Mouse (Mus musculus): ENCODE results near the gene Mycbp2. TPM values are rescaled to one million over a fixed set of nuclear protein-coding genes. Genes with fewer than 3 reads are reported as not detected.

The Mycbp2 gene
- total RNA-seq, 1 experiment, result 16.2 TPM

GRCm38 (mm10) chr14:103354396-103355352, 8.1 kb upstream of the Mycbp2 start:
- Histone ChIP-seq H3K4me1 (ENCODE audit: control insufficient read depth in 2 of 2, insufficient read depth in 2 of 2, low read length in 2 of 2, poor library complexity in 1 of 2) (no peaks in the 10 kb centered on the region), H3K27ac (ENCODE audit: insufficient read depth, low read depth, low read length, poor library complexity, severe bottlenecking) (no peak overlapping the region), H3K4me3 (ENCODE audit: insufficient read depth in 1 of 2, low read depth in 1 of 2, low read length in 2 of 2, poor library complexity in 1 of 2, severe bottlenecking in 1 of 2) (no peak overlapping the region), H3K36me3 (ENCODE audit: control insufficient read depth, insufficient read depth, low read length, poor library complexity, severe bottlenecking) (no peaks in the 10 kb centered on the region), H3K9ac (ENCODE audit: insufficient read depth, low read depth, low read length, poor library complexity, severe bottlenecking) (no peak overlapping the region), H3K9me3 (ENCODE audit: control insufficient read depth, insufficient read depth, low read depth, low read length) (no peaks in the 10 kb centered on the region)
- in situ Hi-C loops (cut with MboI; ENCODE audit: low sequenced_read_pairs in 2 of 2, unreplicated experiment in 2 of 2), result no loop called here
- TF ChIP-seq CHD2 (IDR thresholded peaks at IDR 0.05; ENCODE audit: low read depth, low read length), result no peak
- TF ChIP-seq ZNF384 (IDR thresholded peaks at IDR 0.05; ENCODE audit: low read depth, low read length), result no peak
- TF ChIP-seq ZC3H11A (IDR thresholded peaks at IDR 0.05; ENCODE audit: borderline replicate concordance, low read depth, low read length), result no peak
- TF ChIP-seq HCFC1 (IDR thresholded peaks at IDR 0.05; ENCODE audit: borderline replicate concordance, insufficient read depth, low read length), result no peak
- TF ChIP-seq MAFK (IDR thresholded peaks at IDR 0.05; ENCODE audit: insufficient read depth, low read depth, low read length), result no peak
- peak; percentile 4 for DNase-seq (ENCODE audit: low read depth, low spot score)

GRCm38 (mm10) chr14:103345858-103346728, 521 bp downstream of the Mycbp2 start:
- H3K9me3 ChIP-seq (ENCODE audit: control insufficient read depth, insufficient read depth, low read depth, low read length), result no peaks in the 10 kb centered on the region
- peak overlapping the region; percentile 78 for H3K9ac ChIP-seq (ENCODE audit: insufficient read depth, low read depth, low read length, poor library complexity, severe bottlenecking)
- in situ Hi-C loops (cut with MboI; ENCODE audit: low sequenced_read_pairs in 2 of 2, unreplicated experiment in 2 of 2), result no loop called here
- peak; percentile 21 for DNase-seq (ENCODE audit: low read depth, low spot score)
- TF ChIP-seq CHD2 (IDR thresholded peaks at IDR 0.05; ENCODE audit: low read depth, low read length), result no peak
- TF ChIP-seq ZC3H11A (IDR thresholded peaks at IDR 0.05; ENCODE audit: borderline replicate concordance, low read depth, low read length), result no peak
- no peak for TF ChIP-seq ZNF384 (IDR thresholded peaks at IDR 0.05; ENCODE audit: low read depth, low read length)
- TF ChIP-seq HCFC1 (IDR thresholded peaks at IDR 0.05; ENCODE audit: borderline replicate concordance, insufficient read depth, low read length), result no peak
- TF ChIP-seq MAFK (IDR thresholded peaks at IDR 0.05; ENCODE audit: insufficient read depth, low read depth, low read length), result no peak
- no peaks in the 10 kb centered on the region for H3K36me3 ChIP-seq (ENCODE audit: control insufficient read depth, insufficient read depth, low read length, poor library complexity, severe bottlenecking)
- peaks cover 0 to 2% of the 10 kb centered on the region in 2 experiments; a peak in 1 of 4 replicates for H3K4me1 ChIP-seq (ENCODE audit: control insufficient read depth in 2 of 2, insufficient read depth in 2 of 2, low read length in 2 of 2, poor library complexity in 1 of 2)
- no peak overlapping the region for H3K27ac ChIP-seq (ENCODE audit: insufficient read depth, low read depth, low read length, poor library complexity, severe bottlenecking)
- peak overlapping the region; percentile 72 to 74 for H3K4me3 ChIP-seq (ENCODE audit: insufficient read depth in 1 of 2, low read depth in 1 of 2, low read length in 2 of 2, poor library complexity in 1 of 2, severe bottlenecking in 1 of 2)

GRCm38 (mm10) chr14:103345486-103345857, 1.1 kb downstream of the Mycbp2 start:
- peak overlapping the region; percentile 78; the same call in 1 of the 2 replicates for H3K9ac ChIP-seq (ENCODE audit: insufficient read depth, low read depth, low read length, poor library complexity, severe bottlenecking)
- no peaks in the 10 kb centered on the region for H3K9me3 ChIP-seq (ENCODE audit: control insufficient read depth, insufficient read depth, low read depth, low read length)
- no peaks in the 10 kb centered on the region for H3K36me3 ChIP-seq (ENCODE audit: control insufficient read depth, insufficient read depth, low read length, poor library complexity, severe bottlenecking)
- in situ Hi-C loops (cut with MboI; ENCODE audit: low sequenced_read_pairs in 2 of 2, unreplicated experiment in 2 of 2), result no loop called here
- H3K27ac ChIP-seq (ENCODE audit: insufficient read depth, low read depth, low read length, poor library complexity, severe bottlenecking), result no peak overlapping the region
- H3K4me1 ChIP-seq (ENCODE audit: control insufficient read depth in 2 of 2, insufficient read depth in 2 of 2, low read length in 2 of 2, poor library complexity in 1 of 2), result peaks cover 0 to 2% of the 10 kb centered on the region in 2 experiments; a peak in 1 of 4 replicates
- peak overlapping the region; percentile 72 to 74 for H3K4me3 ChIP-seq (ENCODE audit: insufficient read depth in 1 of 2, low read depth in 1 of 2, low read length in 2 of 2, poor library complexity in 1 of 2, severe bottlenecking in 1 of 2)
- no peak for TF ChIP-seq ZNF384 (IDR thresholded peaks at IDR 0.05; ENCODE audit: low read depth, low read length)
- no peak for TF ChIP-seq CHD2 (IDR thresholded peaks at IDR 0.05; ENCODE audit: low read depth, low read length)
- TF ChIP-seq MAFK (IDR thresholded peaks at IDR 0.05; ENCODE audit: insufficient read depth, low read depth, low read length), result no peak
- no peak for TF ChIP-seq ZC3H11A (IDR thresholded peaks at IDR 0.05; ENCODE audit: borderline replicate concordance, low read depth, low read length)
- TF ChIP-seq HCFC1 (IDR thresholded peaks at IDR 0.05; ENCODE audit: borderline replicate concordance, insufficient read depth, low read length), result no peak
- peak; percentile 13 for DNase-seq (ENCODE audit: low read depth, low spot score)

GRCm38 (mm10) chr14:103345011-103345410, 1.6 kb downstream of the Mycbp2 start:
- no peaks in the 10 kb centered on the region for H3K36me3 ChIP-seq (ENCODE audit: control insufficient read depth, insufficient read depth, low read length, poor library complexity, severe bottlenecking)
- no peak overlapping the region for H3K9ac ChIP-seq (ENCODE audit: insufficient read depth, low read depth, low read length, poor library complexity, severe bottlenecking)
- H3K27ac ChIP-seq (ENCODE audit: insufficient read depth, low read depth, low read length, poor library complexity, severe bottlenecking), result no peak overlapping the region
- H3K9me3 ChIP-seq (ENCODE audit: control insufficient read depth, insufficient read depth, low read depth, low read length), result no peaks in the 10 kb centered on the region
- peaks cover 0 to 2% of the 10 kb centered on the region in 2 experiments; a peak in 1 of 4 replicates for H3K4me1 ChIP-seq (ENCODE audit: control insufficient read depth in 2 of 2, insufficient read depth in 2 of 2, low read length in 2 of 2, poor library complexity in 1 of 2)
- H3K4me3 ChIP-seq (ENCODE audit: insufficient read depth in 1 of 2, low read depth in 1 of 2, low read length in 2 of 2, poor library complexity in 1 of 2, severe bottlenecking in 1 of 2), result peak overlapping the region in 1 of 2 experiments; percentile 72; a peak in 2 of 4 replicates
- no peak for TF ChIP-seq HCFC1 (IDR thresholded peaks at IDR 0.05; ENCODE audit: borderline replicate concordance, insufficient read depth, low read length)
- TF ChIP-seq ZC3H11A (IDR thresholded peaks at IDR 0.05; ENCODE audit: borderline replicate concordance, low read depth, low read length), result no peak
- no peak for TF ChIP-seq ZNF384 (IDR thresholded peaks at IDR 0.05; ENCODE audit: low read depth, low read length)
- TF ChIP-seq MAFK (IDR thresholded peaks at IDR 0.05; ENCODE audit: insufficient read depth, low read depth, low read length), result no peak
- TF ChIP-seq CHD2 (IDR thresholded peaks at IDR 0.05; ENCODE audit: low read depth, low read length), result no peak
- in situ Hi-C loops (cut with MboI; ENCODE audit: low sequenced_read_pairs in 2 of 2, unreplicated experiment in 2 of 2), result no loop called here
- no peak for DNase-seq (ENCODE audit: low read depth, low spot score)
